Mouse (Mus musculus) heart, embryonic 16.5 days (tissue): Measurements from ENCODE around the gene Iqschfp. TPM values are rescaled to one million over a fixed set of nuclear protein-coding genes. Genes with fewer than 3 reads are reported as not detected.

Source experiments
- ATAC-seq: fragments of 200-750 bp; cut with Nextera tagmentation; replicated peaks from 2 replicates; pipeline ENCODE4 v1.8.0; 2017; ENCODE audit warnings: moderate number of reproducible peaks; ENCODE audit not compliant: insufficient read depth, low FRiP score; ENCODE audit errors: extremely low read depth
- H3K27ac ChIP-seq: fragments of 300-500 bp; sonication (generic); 2 replicates; pipeline ENCODE4 v1.5.1; 2014; ENCODE audit warnings: mild to moderate bottlenecking, low read length, control low read depth, moderate library complexity
- H3K27me3 ChIP-seq: fragments of 300-500 bp; sonication (generic); 2 replicates; pipeline ENCODE4 v1.6.1; 2014; ENCODE audit warnings: low read length, mixed read lengths; ENCODE audit not compliant: control insufficient read depth, insufficient read depth
- H3K36me3 ChIP-seq: fragments of 300-500 bp; sonication (generic); 2 replicates; pipeline ENCODE4 v1.6.1; 2014; ENCODE audit not compliant: control insufficient read depth, insufficient read depth
- H3K4me1 ChIP-seq: fragments of 300-500 bp; sonication (generic); 2 replicates; pipeline ENCODE4 v1.6.1; 2014; ENCODE audit warnings: low read length, mixed read lengths; ENCODE audit not compliant: control insufficient read depth, insufficient read depth
- H3K4me2 ChIP-seq: fragments of 300-500 bp; sonication (generic); 2 replicates; pipeline ENCODE4 v1.6.1; 2014; ENCODE audit warnings: low read depth, mild to moderate bottlenecking, control low read depth, low read length
- H3K4me3 ChIP-seq: fragments of 300-500 bp; sonication (generic); 2 replicates; pipeline ENCODE4 v1.5.1; 2014; ENCODE audit warnings: mild to moderate bottlenecking, control low read depth, low read length
- H3K9ac ChIP-seq: fragments of 300-500 bp; sonication (generic); 2 replicates; pipeline ENCODE4 v1.6.1; 2014; ENCODE audit warnings: low read length, control low read depth
- H3K9me3 ChIP-seq: fragments of 300-500 bp; sonication (generic); replicated peaks from 2 replicates; pipeline ENCODE4 v1.6.1; 2016; ENCODE audit warnings: low read length; ENCODE audit not compliant: control insufficient read depth
- WGBS: fragments of 180-500 bp; shearing (Covaris S2); extraction: QIAGEN DNeasy Blood & Tissue Kit; methylation state at CpG from one replicate; pipeline ENCODE4 v1.1.7; 2014; 5-methylcytosine and 5-hydroxymethylcytosine counted together
- polyA plus RNA-seq: library from polyadenylated mRNA; unstranded; fragments of >200 nt; fragmentation: Nextera tagmentation; extraction: Ambion mirVana; gene quantifications from 2 replicates; pipeline ENCODE4 v1.2.1, GENCODE M21; 2015

Gene Iqschfp
- polyA plus RNA-seq, 1 experiment from 2014 or later = not detected

DNA sequence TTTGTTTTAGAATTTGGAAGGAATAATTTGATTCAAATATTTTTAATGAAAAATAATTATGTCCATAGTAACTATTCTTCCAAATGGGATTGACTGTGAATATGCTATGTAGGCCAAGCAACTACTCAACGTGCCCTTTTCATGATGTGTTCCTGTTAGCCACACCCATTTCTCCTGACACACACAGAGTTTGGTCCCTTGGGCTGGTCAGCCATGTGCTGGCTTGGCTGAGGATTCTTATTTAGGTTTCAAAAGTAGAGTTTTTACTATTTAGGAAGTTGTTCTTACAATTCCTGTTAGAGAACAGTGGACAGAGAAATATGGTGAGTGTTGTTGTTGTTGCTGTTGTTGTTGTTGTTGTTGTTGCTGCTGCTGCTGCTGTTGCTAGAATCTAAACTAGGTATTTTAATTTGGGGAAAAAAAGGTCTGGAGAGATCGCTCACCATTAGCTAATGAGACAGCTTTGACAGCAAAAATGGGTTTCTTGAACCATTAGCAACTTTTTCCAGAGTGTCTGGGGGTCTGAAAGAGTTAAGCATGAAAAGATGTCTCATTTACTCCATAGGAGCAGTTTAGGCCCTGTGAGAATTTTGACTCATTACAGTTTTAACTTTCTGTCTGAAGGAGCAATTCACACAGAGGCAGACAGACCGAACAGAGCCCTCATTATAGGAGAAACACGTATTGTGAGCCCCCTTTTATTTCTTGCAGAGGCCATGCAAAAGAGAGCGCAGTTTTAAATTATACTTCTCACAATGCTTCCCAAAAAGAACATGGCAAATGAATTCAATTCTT, 247.0 kb downstream of the Iqschfp start:
- no peaks in the 10 kb centered on the region for H3K36me3 ChIP-seq
- no peak overlapping the region for H3K27ac ChIP-seq
- no peaks in the 10 kb centered on the region for H3K4me1 ChIP-seq
- H3K9me3 ChIP-seq = no peaks in the 10 kb centered on the region
- no peak overlapping the region for H3K9ac ChIP-seq
- no peak for ATAC-seq
- H3K4me3 ChIP-seq = no peak overlapping the region
- H3K27me3 ChIP-seq = no peaks in the 10 kb centered on the region
- WGBS = 69% methylated on average over 5 of the region's 5 CpGs
- H3K4me2 ChIP-seq = no peak overlapping the region

DNA sequence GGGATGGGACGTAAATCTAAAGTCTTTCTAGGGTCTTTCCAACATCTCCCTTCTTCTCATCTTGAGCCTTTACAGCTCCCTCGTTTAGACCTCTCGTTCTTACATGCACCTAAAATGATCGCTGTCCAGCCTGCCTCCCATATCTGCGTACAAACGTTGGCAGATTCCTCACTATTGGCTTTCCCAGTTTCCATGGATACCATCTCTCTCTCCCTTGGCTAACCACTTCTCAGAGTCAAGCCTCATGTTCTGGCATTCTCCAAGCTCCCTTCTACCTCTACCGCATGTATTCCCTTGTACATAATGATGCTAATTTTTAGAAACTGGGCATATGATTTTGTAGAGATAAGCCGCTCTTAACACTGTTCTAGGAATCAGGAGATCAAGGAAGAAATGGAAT, 258.7 kb downstream of the Iqschfp start:
- 80% methylated on average over 8 of the region's 8 CpGs for WGBS

GRCm38 (mm10) chr3:68160175-68160574, 268.1 kb downstream of the Iqschfp start:
- Histone ChIP-seq H3K27ac (no peak overlapping the region), H3K9me3 (no peaks in the 10 kb centered on the region), H3K36me3 (no peaks in the 10 kb centered on the region), H3K27me3 (no peaks in the 10 kb centered on the region), H3K9ac (no peak overlapping the region), H3K4me2 (no peak overlapping the region), H3K4me3 (no peak overlapping the region), H3K4me1 (no peaks in the 10 kb centered on the region)
- no peak for ATAC-seq
- 70% methylated on average over 1 of the region's 1 CpGs for WGBS

More for the DNA sequence above, 258.7 kb downstream of the Iqschfp start:
- no peaks in the 10 kb centered on the region for H3K36me3 ChIP-seq
- H3K4me1 ChIP-seq = no peaks in the 10 kb centered on the region
- no peaks in the 10 kb centered on the region for H3K27me3 ChIP-seq
- no peak overlapping the region for H3K4me3 ChIP-seq
- no peak overlapping the region for H3K9ac ChIP-seq
- H3K9me3 ChIP-seq = no peaks in the 10 kb centered on the region
- no peak overlapping the region for H3K27ac ChIP-seq
- no peak overlapping the region for H3K4me2 ChIP-seq
- no peak for ATAC-seq

DNA sequence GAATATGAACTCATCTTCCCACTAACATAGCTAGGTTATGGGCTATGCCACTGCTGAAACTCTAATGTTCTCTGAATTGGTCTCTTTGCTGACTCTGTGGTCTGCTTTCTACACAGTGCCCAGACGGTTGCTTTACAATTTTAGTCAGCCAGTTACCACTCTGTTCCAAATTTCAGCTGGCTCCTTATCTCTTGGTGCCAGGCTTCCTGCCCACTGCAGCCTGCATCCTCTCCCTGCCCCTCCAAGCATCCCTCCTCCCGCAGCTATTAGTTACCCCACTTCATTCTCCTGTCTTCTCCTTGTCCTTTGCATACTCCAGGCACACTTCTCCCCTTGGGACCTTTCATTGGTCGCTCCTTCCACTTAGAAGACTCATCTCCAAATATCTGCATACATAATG, 268.7 kb downstream of the Iqschfp start:
- no peak for ATAC-seq
- no peaks in the 10 kb centered on the region for H3K36me3 ChIP-seq
- no peaks in the 10 kb centered on the region for H3K9me3 ChIP-seq
- no peak overlapping the region for H3K27ac ChIP-seq
- H3K4me2 ChIP-seq = no peak overlapping the region
- H3K27me3 ChIP-seq = no peaks in the 10 kb centered on the region
- no peaks in the 10 kb centered on the region for H3K4me1 ChIP-seq
- 58% methylated on average over 3 of the region's 3 CpGs for WGBS
- H3K4me3 ChIP-seq = no peak overlapping the region
- H3K9ac ChIP-seq = no peak overlapping the region

GRCm38 (mm10) chr3:68178248-68178647, 286.2 kb downstream of the Iqschfp start:
- Histone ChIP-seq H3K36me3 (no peaks in the 10 kb centered on the region), H3K27me3 (no peaks in the 10 kb centered on the region), H3K4me3 (no peak overlapping the region), H3K4me2 (no peak overlapping the region), H3K4me1 (no peaks in the 10 kb centered on the region), H3K9me3 (no peaks in the 10 kb centered on the region), H3K27ac (no peak overlapping the region), H3K9ac (no peak overlapping the region)
- 63% methylated on average over 1 of the region's 1 CpGs for WGBS
- no peak for ATAC-seq

GRCm38 (mm10) chr3:68187471-68187870, 295.4 kb downstream of the Iqschfp start:
- WGBS = 62% methylated on average over 8 of the region's 8 CpGs
- Histone ChIP-seq H3K27ac (no peak overlapping the region), H3K9ac (no peak overlapping the region), H3K27me3 (no peaks in the 10 kb centered on the region), H3K36me3 (no peaks in the 10 kb centered on the region), H3K4me3 (no peak overlapping the region), H3K4me1 (no peaks in the 10 kb centered on the region), H3K4me2 (no peak overlapping the region), H3K9me3 (no peaks in the 10 kb centered on the region)
- no peak for ATAC-seq

DNA sequence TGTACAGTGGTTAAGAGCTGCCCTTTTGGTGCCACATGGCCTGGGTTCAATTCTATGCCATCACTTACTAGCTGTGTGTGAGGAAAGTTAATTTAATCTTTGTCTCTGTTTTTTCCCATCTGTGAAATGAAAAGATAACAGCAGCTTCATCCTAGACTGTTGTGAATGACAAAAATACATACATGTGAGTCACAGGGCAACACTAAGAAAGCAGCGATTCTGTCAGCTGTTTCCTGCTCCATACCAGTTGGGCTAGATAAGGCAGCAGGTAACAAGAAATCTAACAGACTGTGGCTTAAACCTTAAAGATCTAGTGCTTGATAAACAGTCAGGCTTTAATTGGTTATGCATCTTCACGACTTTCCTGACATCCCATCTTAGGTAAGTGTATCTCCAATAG, 297.1 kb downstream of the Iqschfp start:
- H3K9me3 ChIP-seq = no peaks in the 10 kb centered on the region
- no peak overlapping the region for H3K9ac ChIP-seq
- no peaks in the 10 kb centered on the region for H3K4me1 ChIP-seq
- H3K4me2 ChIP-seq = no peak overlapping the region
- no peaks in the 10 kb centered on the region for H3K36me3 ChIP-seq
- ATAC-seq = no peak
- no peaks in the 10 kb centered on the region for H3K27me3 ChIP-seq
- 76% methylated on average over 2 of the region's 2 CpGs for WGBS
- no peak overlapping the region for H3K4me3 ChIP-seq
- H3K27ac ChIP-seq = no peak overlapping the region

DNA sequence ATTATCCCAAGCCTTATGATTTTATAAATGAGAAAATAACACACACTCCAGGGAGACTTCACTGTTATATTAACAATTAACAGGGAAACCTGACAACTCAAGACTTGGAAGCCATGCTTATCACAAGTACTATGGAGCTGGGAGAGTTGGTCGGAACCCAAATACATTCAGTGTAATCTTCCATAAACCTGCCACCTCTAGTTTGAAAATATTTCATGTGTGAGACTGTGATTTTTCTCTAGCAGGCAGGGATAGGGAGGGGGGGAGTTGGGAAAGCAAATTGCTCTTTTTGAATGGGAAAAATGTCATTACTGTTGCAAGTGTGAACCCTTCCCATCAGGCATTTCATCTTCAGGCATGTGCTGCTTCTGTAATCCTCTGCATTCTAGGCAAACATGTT, 304.9 kb downstream of the Iqschfp start:
- Histone ChIP-seq H3K9me3 (no peaks in the 10 kb centered on the region), H3K27me3 (no peaks in the 10 kb centered on the region), H3K27ac (no peak overlapping the region), H3K9ac (no peak overlapping the region), H3K4me2 (no peak overlapping the region), H3K36me3 (no peaks in the 10 kb centered on the region), H3K4me1 (no peaks in the 10 kb centered on the region), H3K4me3 (no peak overlapping the region)
- 73% methylated on average over 1 of the region's 1 CpGs for WGBS
- ATAC-seq = no peak

DNA sequence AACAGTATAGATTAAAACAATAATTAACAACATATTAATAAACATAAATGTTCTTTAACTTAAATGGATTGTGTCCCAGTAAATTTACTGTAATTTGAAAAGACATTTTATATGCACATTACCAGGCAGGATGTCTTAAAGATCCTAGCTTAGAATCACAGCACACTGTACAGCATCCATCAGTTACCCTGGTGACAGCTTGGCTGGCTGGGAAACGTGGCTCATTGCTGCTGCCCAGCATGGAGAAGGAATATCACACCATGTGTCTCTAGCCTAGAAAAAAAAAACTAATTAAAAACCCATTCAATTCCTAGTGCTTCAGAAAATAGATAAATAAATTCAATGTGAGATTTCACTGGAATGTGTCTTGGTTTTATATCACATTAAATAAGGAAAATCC, 309.2 kb downstream of the Iqschfp start:
- Histone ChIP-seq H3K4me3 (no peak overlapping the region), H3K9me3 (no peaks in the 10 kb centered on the region), H3K27me3 (no peaks in the 10 kb centered on the region), H3K4me1 (no peaks in the 10 kb centered on the region), H3K36me3 (no peaks in the 10 kb centered on the region), H3K4me2 (no peak overlapping the region), H3K9ac (no peak overlapping the region), H3K27ac (no peak overlapping the region)
- 27% methylated on average over 1 of the region's 1 CpGs for WGBS
- no peak for ATAC-seq
